Mouse (Mus musculus): ENCODE data around the gene Olfr173. TPM values are rescaled to one million over a fixed set of nuclear protein-coding genes. Genes with fewer than 3 reads are reported as not detected.

Gene Olfr173
- total RNA-seq (2021) = not detected
- long read RNA-seq = 0 reads

DNA sequence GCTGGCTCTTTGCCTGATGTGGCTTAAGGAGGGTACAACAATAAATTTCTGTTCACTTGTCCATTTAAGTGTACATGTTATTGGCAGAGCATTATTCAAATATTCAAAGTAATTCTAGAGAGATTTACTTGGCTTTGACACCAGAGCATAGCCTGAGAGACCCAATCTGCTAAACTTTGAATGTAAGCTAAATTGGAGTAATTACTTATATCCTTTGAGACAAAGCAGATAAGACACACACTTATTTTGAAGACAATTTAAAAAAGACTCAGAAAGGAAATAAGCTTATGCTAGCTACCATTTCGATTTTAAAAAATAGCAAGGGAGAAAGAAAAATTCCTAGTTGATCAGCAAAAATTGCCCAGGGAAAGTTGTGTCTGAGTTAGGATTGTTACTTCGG is at the start of gene Olfr173:
Olfr173 (minus strand) TSS at position 101 of the 400 bp plus-strand sequence.
- no peak for DNase-seq (ENCODE audit: low spot score in 2 of 2)

DNA sequence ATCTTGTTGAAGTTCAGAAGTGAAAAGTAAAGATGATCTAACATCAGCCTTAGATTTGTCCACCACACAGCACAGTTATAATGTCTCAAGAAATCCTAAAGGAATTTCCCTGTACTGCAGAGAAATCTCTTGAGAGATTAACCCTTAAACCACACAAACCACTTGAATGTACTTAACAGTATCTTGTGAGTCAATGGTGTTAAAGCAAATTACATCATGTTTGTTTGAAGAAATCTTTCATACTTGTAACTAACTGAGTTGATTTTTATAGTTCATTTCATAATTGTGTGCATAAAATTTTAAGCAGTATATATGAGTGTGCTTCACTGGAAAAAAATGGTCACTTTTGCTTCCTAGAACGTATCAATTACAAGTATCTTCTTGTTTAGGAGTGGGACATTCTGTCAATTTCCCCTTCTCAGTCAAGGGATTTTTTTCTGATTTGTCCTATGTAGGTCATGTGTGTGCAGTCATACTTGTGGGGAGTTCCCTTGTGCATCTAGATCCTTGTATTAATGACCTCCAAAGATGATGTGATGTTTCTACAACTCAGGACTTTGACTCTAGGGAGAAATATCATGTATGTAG is 26.8 kb upstream of the Olfr173 start, which contains the start of gene Olfr175-ps1:
Olfr175-ps1 (minus strand) TSS at position 51 of the 588 bp plus-strand sequence.
- no peak for DNase-seq (ENCODE audit: low spot score in 2 of 2)

DNA sequence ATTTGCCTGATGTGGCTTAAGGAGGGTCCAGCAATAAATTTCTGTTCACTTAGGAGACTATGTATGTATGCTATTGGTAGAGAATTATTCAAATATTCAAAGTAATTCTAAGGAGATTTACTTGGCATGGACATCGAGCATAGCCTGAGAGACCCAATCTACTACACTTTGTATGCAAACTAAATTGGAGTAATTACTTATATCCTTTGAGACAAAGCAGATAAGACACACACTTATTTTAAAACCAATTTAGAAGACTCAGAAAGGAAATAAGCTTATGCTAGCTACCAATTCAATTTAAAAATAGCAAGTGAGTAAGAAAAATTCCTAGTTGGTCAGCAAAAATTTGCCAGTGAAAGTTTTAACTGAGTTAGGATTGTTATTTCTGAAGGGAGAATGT is 37.0 kb downstream of the Olfr173 start, which contains the start of gene Olfr172:
Olfr172 (minus strand) TSS at position 101 of the 400 bp plus-strand sequence.
- DNase-seq (ENCODE audit: low spot score in 2 of 2) = no peak

DNA sequence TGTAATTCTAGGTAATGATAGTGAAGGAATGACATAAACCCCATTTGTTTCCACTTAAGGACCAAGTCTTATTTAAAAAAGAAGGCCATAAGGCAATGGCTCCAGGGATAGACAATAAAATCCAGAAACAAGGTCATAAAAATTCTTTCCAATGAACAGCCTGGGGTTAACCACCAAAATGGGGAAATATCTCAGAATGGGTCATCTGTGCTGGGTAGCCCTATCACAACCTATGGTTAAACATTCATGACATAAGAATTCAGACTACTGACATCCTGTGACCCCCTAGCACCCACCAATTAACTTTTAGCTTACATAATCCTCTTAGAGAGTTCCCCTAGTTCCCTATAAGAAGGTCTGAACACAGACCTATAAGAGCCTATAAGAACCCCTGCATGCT is 43.9 kb downstream of the Olfr173 start:
- no peak for DNase-seq (ENCODE audit: low spot score in 2 of 2)

DNA sequence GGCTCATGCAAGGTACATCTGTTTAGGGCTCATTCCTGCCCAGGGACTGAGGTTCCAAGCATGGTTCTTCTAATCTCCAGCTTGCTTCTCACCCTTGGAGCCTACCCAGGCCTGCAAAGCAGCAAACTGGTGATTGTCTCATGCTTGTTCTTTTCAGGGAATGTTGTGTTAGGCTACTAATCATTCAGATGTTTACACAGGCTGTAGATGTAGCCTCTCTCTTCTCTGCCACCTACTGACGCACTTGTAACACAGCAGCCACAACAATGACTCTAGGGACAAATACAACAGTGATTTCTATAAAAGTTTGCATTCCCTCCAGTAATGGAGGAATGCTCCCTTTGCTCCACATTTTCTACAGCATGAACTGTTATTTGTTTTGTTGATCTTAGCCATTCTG is 48.8 kb downstream of the Olfr173 start:
- DNase-seq (ENCODE audit: low spot score in 2 of 2) = no peak

DNA sequence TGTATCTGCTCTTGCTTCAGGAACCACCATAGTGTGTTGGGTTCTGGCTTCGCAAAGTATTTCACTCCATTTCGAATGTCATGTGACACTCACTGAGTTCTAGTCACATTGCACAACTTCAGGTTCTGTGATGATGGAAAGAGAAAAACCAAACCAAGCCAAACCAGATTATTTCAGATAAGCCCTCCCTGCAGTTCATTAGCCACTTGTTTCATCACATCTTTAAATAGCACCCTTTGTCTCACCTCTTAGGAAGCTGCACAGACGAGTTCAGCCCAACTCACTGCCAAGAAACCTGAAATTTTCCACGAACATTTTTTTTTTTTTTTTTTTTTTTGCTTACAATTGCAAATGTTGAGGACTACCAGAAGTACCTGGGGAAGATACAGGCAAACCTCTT is 53.4 kb downstream of the Olfr173 start:
- no peak for DNase-seq (ENCODE audit: low spot score in 2 of 2)

Small RNA genes lying within 50 kb of the gene (microRNA-seq; reads per million reads assigned to microRNA genes)
- 0 reads per million in 2 experiments for gene Gm27564

Other genes starting within 250 kb of the Olfr173 start
- not detected for gene Gm813, start 183.3 kb downstream of the Olfr173 start, total RNA-seq (2021)
- not detected for gene E330017A01Rik, start 161.5 kb downstream of the Olfr173 start, total RNA-seq (2021)
- 10 to 100 TPM; 34.1 to 35.2 TPM for gene Cpox, start 130.0 kb downstream of the Olfr173 start, total RNA-seq (2021)
- not detected for gene Gpr15, start 81.2 kb downstream of the Olfr173 start, total RNA-seq (2021)
- 100 to 1,000 TPM in 1 of 2 experiments, 10 to 100 TPM in 1; 91.4 to 112 TPM for gene Cldnd1, start 72.4 kb downstream of the Olfr173 start, total RNA-seq (2021)
- gene Olfr172, start 37.1 kb downstream of the Olfr173 start, total RNA-seq (2021) = not detected
- gene Olfr175-ps1, start 26.5 kb upstream of the Olfr173 start, total RNA-seq (2021) = not detected
- not detected for gene Olfr177, start 74.5 kb upstream of the Olfr173 start, total RNA-seq (2021)
- gene Olfr178, start 91.8 kb upstream of the Olfr173 start, total RNA-seq (2021) = not detected
- not detected for gene Olfr181, start 128.5 kb upstream of the Olfr173 start, total RNA-seq (2021)
- not detected for gene Olfr180, start 129.1 kb upstream of the Olfr173 start, total RNA-seq (2021)
- gene Olfr183, start 195.1 kb upstream of the Olfr173 start, total RNA-seq (2021) = not detected
- not detected for gene Olfr186, start 230.0 kb upstream of the Olfr173 start, total RNA-seq (2021)
- gene Olfr187, start 239.5 kb upstream of the Olfr173 start, total RNA-seq (2021) = not detected